Mouse (Mus musculus) G1E (cell line): ENCODE measurements around the gene Stx4a.

ENCODE experiments used
- CTCF ChIP-seq: IDR thresholded peaks from 2 replicates; pipeline ENCODE4 v1.5.1; 2012; ENCODE audit warnings: low read depth, low read length, inconsistent platforms, mixed read lengths
- GATA1 ChIP-seq: IDR thresholded peaks from 2 replicates; pipeline ENCODE4 v1.6.1; 2012; ENCODE audit warnings: borderline replicate concordance, low read length, inconsistent platforms, mixed read lengths
- GATA2 ChIP-seq: IDR thresholded peaks from 2 replicates; pipeline ENCODE4 v1.6.1; 2012; ENCODE audit warnings: low read depth, low read length, inconsistent platforms, borderline replicate concordance
- POLR2AphosphoS5 ChIP-seq: IDR thresholded peaks from 2 replicates; pipeline ENCODE4 v1.6.1; 2012; ENCODE audit warnings: low read depth, low read length, inconsistent platforms; ENCODE audit not compliant: insufficient replicate concordance
- TAL1 ChIP-seq: conservative IDR thresholded peaks from 2 replicates; pipeline ENCODE4 v1.6.1; 2012; ENCODE audit warnings: low read depth, low read length, inconsistent platforms, mixed read lengths

GRCm38 (mm10) chr7:127812292-127812691, 11.8 kb upstream of the Stx4a start:
- TF ChIP-seq CTCF (no peak), GATA1 (no peak), TAL1 (no peak), GATA2 (no peak), POLR2AphosphoS5 (no peak)
